25 mouse cellular contexts compared by ENCODE assay signal in genomic region chr2:99558070-99558611, GRCm38 (mm10).
"Had no signal": no experiment of that assay in that cellular context is flagged by ENCODE, and none has a peak within 500 bp of the region (broad histone marks: within the 10 kb centered on the region; RNA-seq: fewer than 3 reads in every experiment).

No protein-coding gene starts in this region.

- H3K36me3 ChIP-seq: embryonic facial prominence, embryonic 10.5 days; embryonic facial prominence, embryonic 12.5 days; embryonic facial prominence, embryonic 13.5 days; embryonic facial prominence, embryonic 15.5 days; forebrain, embryonic 10.5 days; forebrain, embryonic 12.5 days; forebrain, embryonic 15.5 days; heart, embryonic 10.5 days had no signal

- H3K4me3 ChIP-seq: embryonic facial prominence, embryonic 10.5 days; embryonic facial prominence, embryonic 12.5 days; embryonic facial prominence, embryonic 13.5 days; embryonic facial prominence, embryonic 15.5 days; erythroblast, embryonic 14.5 days; forebrain, embryonic 10.5 days; forebrain, embryonic 12.5 days; forebrain, embryonic 13.5 days; forebrain, embryonic 15.5 days; heart, adult 2 months; heart, embryonic 10.5 days had no signal

- H3K27me3 ChIP-seq: embryonic facial prominence, embryonic 12.5 days; embryonic facial prominence, embryonic 13.5 days; embryonic facial prominence, embryonic 15.5 days; forebrain, embryonic 12.5 days; forebrain, embryonic 13.5 days; forebrain, embryonic 15.5 days had no signal

- H3K9me3 ChIP-seq: embryonic facial prominence, embryonic 10.5 days; embryonic facial prominence, embryonic 12.5 days; embryonic facial prominence, embryonic 13.5 days; embryonic facial prominence, embryonic 15.5 days; forebrain, embryonic 10.5 days; forebrain, embryonic 12.5 days; forebrain, embryonic 13.5 days; forebrain, embryonic 15.5 days; heart, embryonic 10.5 days had no signal

- H3K27ac ChIP-seq: embryonic facial prominence, embryonic 10.5 days; embryonic facial prominence, embryonic 12.5 days; embryonic facial prominence, embryonic 13.5 days; embryonic facial prominence, embryonic 15.5 days; forebrain, embryonic 10.5 days; forebrain, embryonic 12.5 days; forebrain, embryonic 13.5 days; forebrain, embryonic 15.5 days; heart, adult 2 months; heart, embryonic 10.5 days had no signal

- H3K4me1 ChIP-seq: embryonic facial prominence, embryonic 10.5 days; embryonic facial prominence, embryonic 12.5 days; embryonic facial prominence, embryonic 13.5 days; embryonic facial prominence, embryonic 15.5 days; forebrain, embryonic 10.5 days; forebrain, embryonic 12.5 days; forebrain, embryonic 13.5 days; forebrain, embryonic 15.5 days; heart, embryonic 10.5 days had no signal

- H3K4me2 ChIP-seq: embryonic facial prominence, embryonic 12.5 days; embryonic facial prominence, embryonic 13.5 days; embryonic facial prominence, embryonic 15.5 days; forebrain, embryonic 12.5 days; forebrain, embryonic 13.5 days; forebrain, embryonic 15.5 days; heart, embryonic 11.5 days had no signal

- DNase-seq: cerebellum, adult 9-11 months; cerebellum, postnatal 10 days; cerebellum, postnatal 14 days; cerebellum, postnatal 25 days; cerebellum, postnatal 36 days; embryo, embryonic 11 days; forebrain, postnatal 0 days; gastrocnemius, postnatal 10 days; gastrocnemius, postnatal 14 days; gastrocnemius, postnatal 25 days; gastrocnemius, postnatal 36 days; heart, adult 18-20 months; heart, adult 2 months had no signal

- H3K9ac ChIP-seq: embryonic facial prominence, embryonic 12.5 days; embryonic facial prominence, embryonic 13.5 days; embryonic facial prominence, embryonic 15.5 days; forebrain, embryonic 12.5 days; forebrain, embryonic 13.5 days; forebrain, embryonic 15.5 days; forebrain, postnatal 0 days had no signal

- ATAC-seq: forebrain, embryonic 13.5 days; forebrain, embryonic 14.5 days; forebrain, embryonic 15.5 days; forebrain, postnatal 0 days had no signal
